In genomic region chr1:190139711-190140405, GRCm38 (mm10) we compare ENCODE assay signal across 15 mouse cellular contexts. TPM values are rescaled to one million over a fixed set of nuclear protein-coding genes. Genes with fewer than 3 reads are reported as not detected.
"Had no signal": no experiment of that assay in that cellular context is flagged by ENCODE, and none has a peak within 500 bp of the region (broad histone marks: within the 10 kb centered on the region; RNA-seq: fewer than 3 reads in every experiment).

No protein-coding gene starts in this region.

- H3K27ac ChIP-seq: kidney, embryonic 15.5 days; liver, embryonic 13.5 days; midbrain, embryonic 13.5 days had no signal

- H3K4me2 ChIP-seq: kidney, embryonic 15.5 days; liver, embryonic 13.5 days; midbrain, embryonic 13.5 days had no signal

- H3K4me1 ChIP-seq: liver, embryonic 13.5 days had no signal

- H3K4me3 ChIP-seq: kidney, embryonic 15.5 days; liver, embryonic 13.5 days; midbrain, embryonic 13.5 days had no signal

- DNase-seq: kidney, adult 11 months; kidney, adult 8-10 months; kidney, postnatal 10 days; kidney, postnatal 36 days; layer of hippocampus, adult 9-11 months; liver, embryonic 13.5 days; lung, adult 2 months; lung, postnatal 14 days; lung, postnatal 4 days; thymus, adult 18-20 months; thymus, postnatal 36 days had no signal

- ATAC-seq: midbrain, embryonic 13.5 days had no signal

- H3K9me3 ChIP-seq: kidney, embryonic 15.5 days; liver, embryonic 13.5 days; midbrain, embryonic 13.5 days had no signal

- H3K36me3 ChIP-seq: kidney, embryonic 15.5 days; liver, embryonic 13.5 days had no signal

- H3K9ac ChIP-seq: kidney, embryonic 15.5 days; liver, embryonic 13.5 days; midbrain, embryonic 13.5 days had no signal

- H3K27me3 ChIP-seq: liver, embryonic 13.5 days; midbrain, embryonic 13.5 days had no signal

RNA-seq across cellular contexts. Expression of gene Prox1, which starts 30.7 kb away (rescaled TPM):
- total RNA-seq: megakaryocyte progenitor cell, adult 5-6 weeks; megakaryocyte-erythroid progenitor cell, adult 5-6 weeks had no signal
